Mouse (Mus musculus): Measurements from ENCODE around the gene Ranbp3.
A peak's percentile ranks its signal among the peaks of the same experiment; 100 is the strongest.
"Not testable (repeated sequence)": the region's sequence is repeated elsewhere in the genome, so short reads cannot be mapped to it uniquely, and the experiment has no call there.

The Ranbp3 gene

GRCm38 (mm10) chr17:56672941-56673646 lies at the start of gene Ranbp3:
TSS of gene Ranbp3 (plus strand) at chr17:56673294.
- TF ChIP-seq POU5F1 (IDR thresholded peaks at IDR 0.05; ENCODE audit: borderline replicate concordance, low read length) (no peak), CTCF (conservative IDR thresholded peaks at IDR 0.05; ENCODE audit: low read length) (no peak), NANOG (IDR thresholded peaks at IDR 0.05; ENCODE audit: borderline replicate concordance, low read length) (no peak)
- peak within 1 kb of the TSS; percentile 98 for H3K4me3 ChIP-seq (replicated peaks; ENCODE audit: low read length)

GRCm38 (mm10) chr17:56625495-56625894 lies 47.6 kb upstream of the Ranbp3 start:
- TF ChIP-seq CTCF (conservative IDR thresholded peaks at IDR 0.05; ENCODE audit: low read length), result no peak
- no peak for TF ChIP-seq NANOG (IDR thresholded peaks at IDR 0.05; ENCODE audit: borderline replicate concordance, low read length)
- no peak for TF ChIP-seq POU5F1 (IDR thresholded peaks at IDR 0.05; ENCODE audit: borderline replicate concordance, low read length)
- Histone ChIP-seq H3K27me3 (ENCODE audit: insufficient read depth, low read length) (no peaks in the 10 kb centered on the region), H3K36me3 (ENCODE audit: insufficient read depth, low read length) (peaks cover 51% of the 10 kb centered on the region)

More at GRCm38 (mm10) chr17:56672941-56673646, at the start of gene Ranbp3:
- H3K27me3 ChIP-seq (ENCODE audit: insufficient read depth, low read length), result peaks cover 12% of the 10 kb centered on the region
- peaks cover 36% of the 10 kb centered on the region for H3K36me3 ChIP-seq (ENCODE audit: insufficient read depth, low read length)
- no peaks in the 10 kb centered on the region for H3K9me3 ChIP-seq (ENCODE audit: low read length)
- H3K4me1 ChIP-seq (replicated peaks; ENCODE audit: low read depth, low read length), result peaks cover 54% of the 10 kb centered on the region

GRCm38 (mm10) chr17:56626260-56626659 lies 46.8 kb upstream of the Ranbp3 start:
- peaks cover 67% of the 10 kb centered on the region for H3K4me1 ChIP-seq (replicated peaks; ENCODE audit: low read depth, low read length)
- peaks cover 43% of the 10 kb centered on the region for H3K36me3 ChIP-seq (ENCODE audit: insufficient read depth, low read length)
- peak overlapping the region; percentile 93 for H3K4me3 ChIP-seq (replicated peaks; ENCODE audit: low read length)
- no peaks in the 10 kb centered on the region for H3K9me3 ChIP-seq (ENCODE audit: low read length)
- TF ChIP-seq POU5F1 (IDR thresholded peaks at IDR 0.05; ENCODE audit: borderline replicate concordance, low read length), result no peak
- TF ChIP-seq NANOG (IDR thresholded peaks at IDR 0.05; ENCODE audit: borderline replicate concordance, low read length), result no peak
- no peak for TF ChIP-seq CTCF (conservative IDR thresholded peaks at IDR 0.05; ENCODE audit: low read length)
- H3K27me3 ChIP-seq (ENCODE audit: insufficient read depth, low read length), result no peaks in the 10 kb centered on the region

More at GRCm38 (mm10) chr17:56625495-56625894, 47.6 kb upstream of the Ranbp3 start:
- H3K4me1 ChIP-seq (replicated peaks; ENCODE audit: low read depth, low read length), result peaks cover 59% of the 10 kb centered on the region
- H3K4me3 ChIP-seq (replicated peaks; ENCODE audit: low read length), result peak overlapping the region; percentile 93
- H3K9me3 ChIP-seq (ENCODE audit: low read length), result no peaks in the 10 kb centered on the region

- Histone ChIP-seq H3K36me3 (ENCODE audit: insufficient read depth, low read length) (peaks cover 37% of the 10 kb centered on the region), H3K9me3 (ENCODE audit: low read length) (no peaks in the 10 kb centered on the region), H3K27me3 (ENCODE audit: insufficient read depth, low read length) (no peaks in the 10 kb centered on the region), H3K4me3 (replicated peaks; ENCODE audit: low read length) (peak within 1 kb of the TSS; percentile 93), H3K4me1 (replicated peaks; ENCODE audit: low read depth, low read length) (peaks cover 72% of the 10 kb centered on the region)
- TF ChIP-seq CTCF (conservative IDR thresholded peaks at IDR 0.05; ENCODE audit: low read length) (no peak), POU5F1 (IDR thresholded peaks at IDR 0.05; ENCODE audit: borderline replicate concordance, low read length) (no peak), NANOG (IDR thresholded peaks at IDR 0.05; ENCODE audit: borderline replicate concordance, low read length) (no peak)
Observed at GRCm38 (mm10) chr17:56626754-56627470, 46.2 kb upstream of the Ranbp3 start, which contains the start of gene Lonp1. TSS of gene Lonp1 (minus strand) at chr17:56626887.

GRCm38 (mm10) chr17:56627530-56628277 lies 45.4 kb upstream of the Ranbp3 start, which contains the start of gene Catsperd:
TSS of gene Catsperd (plus strand) at chr17:56628143.
- TF ChIP-seq POU5F1 (IDR thresholded peaks at IDR 0.05; ENCODE audit: borderline replicate concordance, low read length) (no peak), CTCF (conservative IDR thresholded peaks at IDR 0.05; ENCODE audit: low read length) (no peak), NANOG (IDR thresholded peaks at IDR 0.05; ENCODE audit: borderline replicate concordance, low read length) (no peak)
- peak within 1 kb of the TSS; percentile 93 for H3K4me3 ChIP-seq (replicated peaks; ENCODE audit: low read length)
- no peaks in the 10 kb centered on the region for H3K27me3 ChIP-seq (ENCODE audit: insufficient read depth, low read length)
- H3K36me3 ChIP-seq (ENCODE audit: insufficient read depth, low read length), result peaks cover 29% of the 10 kb centered on the region
- peaks cover 78% of the 10 kb centered on the region for H3K4me1 ChIP-seq (replicated peaks; ENCODE audit: low read depth, low read length)
- H3K9me3 ChIP-seq (ENCODE audit: low read length), result no peaks in the 10 kb centered on the region

GRCm38 (mm10) chr17:56629800-56630781 lies 43.0 kb upstream of the Ranbp3 start:
- H3K27me3 ChIP-seq (ENCODE audit: insufficient read depth, low read length); H3K36me3 ChIP-seq (ENCODE audit: insufficient read depth, low read length); H3K9me3 ChIP-seq (ENCODE audit: low read length): not testable (repeated sequence)
- Histone ChIP-seq H3K4me3 (replicated peaks; ENCODE audit: low read length) (peak overlapping the region; percentile 30), H3K4me1 (replicated peaks; ENCODE audit: low read depth, low read length) (peaks cover 83% of the 10 kb centered on the region)

GRCm38 (mm10) chr17:56631807-56632206 lies 41.3 kb upstream of the Ranbp3 start:
- Histone ChIP-seq H3K9me3 (ENCODE audit: low read length) (no peaks in the 10 kb centered on the region), H3K4me1 (replicated peaks; ENCODE audit: low read depth, low read length) (peaks cover 81% of the 10 kb centered on the region), H3K4me3 (replicated peaks; ENCODE audit: low read length) (peak overlapping the region; percentile 63)

More at GRCm38 (mm10) chr17:56631807-56632206, 41.3 kb upstream of the Ranbp3 start:
- TF ChIP-seq CTCF (conservative IDR thresholded peaks at IDR 0.05; ENCODE audit: low read length) (no peak), NANOG (IDR thresholded peaks at IDR 0.05; ENCODE audit: borderline replicate concordance, low read length) (peak; percentile 43), POU5F1 (IDR thresholded peaks at IDR 0.05; ENCODE audit: borderline replicate concordance, low read length) (peak; percentile 41; the same call in 1 of the 2 replicates)
- Histone ChIP-seq H3K36me3 (ENCODE audit: insufficient read depth, low read length) (no peaks in the 10 kb centered on the region), H3K27me3 (ENCODE audit: insufficient read depth, low read length) (no peaks in the 10 kb centered on the region)
